Mouse (Mus musculus) intestine, embryonic 15.5 days (tissue): Measurements from ENCODE around the gene Zbtb43. TPM values are rescaled to one million over a fixed set of nuclear protein-coding genes. Genes with fewer than 3 reads are reported as not detected.

Source experiments
- ATAC-seq: fragments of 200-750 bp; cut with Nextera tagmentation; 2 replicates; pipeline ENCODE4 v1.8.0; 2017; ENCODE audit warnings: moderate TSS enrichment, moderate library complexity
- H3K27ac ChIP-seq: fragments of 300-500 bp; sonication (generic); 2 replicates; pipeline ENCODE4 v1.5.1; 2015; ENCODE audit warnings: mild to moderate bottlenecking, inconsistent platforms
- H3K27me3 ChIP-seq: fragments of 300-500 bp; sonication (generic); replicated peaks from 2 replicates; pipeline ENCODE4 v1.6.1; 2015; ENCODE audit warnings: inconsistent platforms
- H3K36me3 ChIP-seq: fragments of 300-500 bp; sonication (generic); 2 replicates; pipeline ENCODE4 v1.6.1; 2015; ENCODE audit warnings: inconsistent platforms
- H3K4me1 ChIP-seq: fragments of 300-500 bp; sonication (generic); replicated peaks from 2 replicates; pipeline ENCODE4 v1.6.1; 2015; ENCODE audit warnings: inconsistent platforms
- H3K4me2 ChIP-seq: fragments of 300-500 bp; sonication (generic); replicated peaks from 2 replicates; pipeline ENCODE4 v1.6.1; 2015; ENCODE audit warnings: mild to moderate bottlenecking, inconsistent platforms
- H3K4me3 ChIP-seq: fragments of 300-500 bp; sonication (generic); replicated peaks from 2 replicates; pipeline ENCODE4 v1.5.1; 2015; ENCODE audit warnings: inconsistent platforms
- H3K9ac ChIP-seq: fragments of 300-500 bp; sonication (generic); 2 replicates; pipeline ENCODE4 v1.6.1; 2015; ENCODE audit warnings: inconsistent platforms
- H3K9me3 ChIP-seq: fragments of 300-500 bp; sonication (generic); 2 replicates; pipeline ENCODE4 v1.6.1; 2016; ENCODE audit warnings: inconsistent platforms
- WGBS: fragments of 180-500 bp; shearing (Covaris S2); methylation state at CpG from one replicate; pipeline ENCODE4 v1.1.7; 2015; 5-methylcytosine and 5-hydroxymethylcytosine counted together
- polyA plus RNA-seq: library from polyadenylated mRNA; unstranded; fragments of >200 nt; fragmentation: Nextera tagmentation; extraction: Ambion mirVana; gene quantifications from 2 replicates; pipeline ENCODE4 v1.2.1, GENCODE M21; 2015

The Zbtb43 gene
- 13.0 and 15.3 TPM in 2 replicates for polyA plus RNA-seq

GRCm38 (mm10) chr2:33468466-33469097 is at the start of gene Zbtb43:
TSS of gene Zbtb43 (minus strand) at chr2:33468559.
- no peaks in the 10 kb centered on the region for H3K27me3 ChIP-seq
- peaks cover 19% of the 10 kb centered on the region for H3K4me1 ChIP-seq
- H3K4me3 ChIP-seq: peak within 1 kb of the TSS; percentile 93
- H3K9me3 ChIP-seq: no peaks in the 10 kb centered on the region
- no peaks in the 10 kb centered on the region for H3K36me3 ChIP-seq
- H3K4me2 ChIP-seq: peak within 1 kb of the TSS; percentile 73
- peak within 1 kb of the TSS; percentile 82 for H3K9ac ChIP-seq
- WGBS: 5% methylated on average over 36 of the region's 36 CpGs
- peak; percentile 96 for ATAC-seq
- H3K27ac ChIP-seq: peak within 1 kb of the TSS; percentile 74

- H3K4me3 ChIP-seq: 0 out of 2 replicates have a peak overlapping the region, but pooled peaks have one; percentile 1
- H3K27me3 ChIP-seq: no peaks in the 10 kb centered on the region
- 0 out of 2 replicates have a peak, but pooled peaks cover 2% of the 10 kb centered on the region for H3K4me1 ChIP-seq
- 39% methylated on average over 19 of the region's 19 CpGs for WGBS
- H3K9me3 ChIP-seq: no peaks in the 10 kb centered on the region
- H3K9ac ChIP-seq: no peak overlapping the region
- ATAC-seq: peak; percentile 86
- peak overlapping the region; percentile 45 for H3K4me2 ChIP-seq
- no peak overlapping the region for H3K27ac ChIP-seq
- no peaks in the 10 kb centered on the region for H3K36me3 ChIP-seq
These were observed 47.5 kb upstream of the Zbtb43 start for GRCm38 (mm10) chr2:33515856-33516255.

DNA sequence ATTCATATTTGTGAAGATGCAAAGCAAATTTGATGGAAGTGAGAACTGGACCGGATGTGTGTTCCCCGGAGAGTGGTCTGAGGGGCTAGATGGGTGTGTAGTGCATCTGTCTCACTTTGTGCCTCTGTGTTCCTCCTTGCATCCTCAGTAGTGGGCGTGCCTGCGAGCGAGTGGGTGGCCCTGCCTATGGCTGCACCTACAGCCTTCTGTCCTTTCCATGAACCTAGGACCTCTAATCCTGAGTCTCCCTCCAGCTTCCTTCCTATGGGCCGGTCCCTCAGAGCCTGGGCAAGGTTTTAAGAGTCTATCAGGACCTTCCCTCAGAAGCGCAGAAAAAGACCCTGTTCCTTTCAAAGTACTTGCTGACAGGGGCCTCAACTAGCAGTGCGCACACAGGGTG is 47.1 kb upstream of the Zbtb43 start:
- WGBS: 61% methylated on average over 8 of the region's 8 CpGs
- peak; percentile 86 for ATAC-seq

GRCm38 (mm10) chr2:33510791-33511190 is 42.4 kb upstream of the Zbtb43 start:
- H3K4me1 ChIP-seq: no peaks in the 10 kb centered on the region
- H3K4me3 ChIP-seq: no peak overlapping the region
- ATAC-seq: no peak
- 90% methylated on average over 1 of the region's 1 CpGs for WGBS
- H3K27me3 ChIP-seq: no peaks in the 10 kb centered on the region
- no peaks in the 10 kb centered on the region for H3K9me3 ChIP-seq
- no peak overlapping the region for H3K27ac ChIP-seq
- H3K4me2 ChIP-seq: no peak overlapping the region
- no peaks in the 10 kb centered on the region for H3K36me3 ChIP-seq
- H3K9ac ChIP-seq: no peak overlapping the region

More for the DNA sequence above, 47.1 kb upstream of the Zbtb43 start:
- Histone ChIP-seq H3K9me3 (no peaks in the 10 kb centered on the region), H3K4me3 (0 out of 2 replicates have a peak overlapping the region, but pooled peaks have one; percentile 1), H3K4me1 (0 out of 2 replicates have a peak, but pooled peaks cover 2% of the 10 kb centered on the region), H3K27ac (no peak overlapping the region), H3K4me2 (peak overlapping the region; percentile 45), H3K9ac (no peak overlapping the region), H3K27me3 (no peaks in the 10 kb centered on the region), H3K36me3 (no peaks in the 10 kb centered on the region)

DNA sequence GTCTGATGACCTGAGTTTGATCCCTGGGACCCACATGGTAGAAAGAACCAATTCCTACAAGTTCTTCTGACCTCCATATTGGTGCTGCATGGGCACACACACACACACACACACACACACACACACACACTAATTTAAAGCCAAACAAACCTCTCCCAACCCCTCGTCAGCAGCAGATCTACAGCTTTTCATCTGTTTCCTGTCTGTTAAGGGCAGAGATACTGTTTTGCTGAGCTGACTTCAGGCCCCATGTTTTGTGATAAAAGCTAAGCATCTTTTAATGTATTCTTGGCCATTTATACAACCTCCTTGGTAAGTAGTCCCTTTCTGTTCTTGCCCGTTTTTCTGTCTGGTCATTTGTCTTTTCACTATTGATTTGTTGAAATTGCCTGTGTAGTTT is 34.2 kb upstream of the Zbtb43 start:
- Histone ChIP-seq H3K9ac (no peak overlapping the region), H3K4me1 (no peaks in the 10 kb centered on the region), H3K9me3 (no peaks in the 10 kb centered on the region), H3K27ac (no peak overlapping the region), H3K27me3 (no peaks in the 10 kb centered on the region), H3K4me2 (no peak overlapping the region), H3K36me3 (no peaks in the 10 kb centered on the region), H3K4me3 (no peak overlapping the region)
- ATAC-seq: no peak
- WGBS: 24% methylated on average over 2 of the region's 2 CpGs

GRCm38 (mm10) chr2:33498280-33498679 is 29.9 kb upstream of the Zbtb43 start:
- no peak for ATAC-seq
- Histone ChIP-seq H3K4me2 (no peak overlapping the region), H3K9me3 (no peaks in the 10 kb centered on the region), H3K9ac (no peak overlapping the region), H3K27ac (no peak overlapping the region), H3K36me3 (no peaks in the 10 kb centered on the region), H3K4me3 (no peak overlapping the region), H3K4me1 (no peaks in the 10 kb centered on the region), H3K27me3 (no peaks in the 10 kb centered on the region)
- WGBS: 76% methylated on average over 4 of the region's 4 CpGs

DNA sequence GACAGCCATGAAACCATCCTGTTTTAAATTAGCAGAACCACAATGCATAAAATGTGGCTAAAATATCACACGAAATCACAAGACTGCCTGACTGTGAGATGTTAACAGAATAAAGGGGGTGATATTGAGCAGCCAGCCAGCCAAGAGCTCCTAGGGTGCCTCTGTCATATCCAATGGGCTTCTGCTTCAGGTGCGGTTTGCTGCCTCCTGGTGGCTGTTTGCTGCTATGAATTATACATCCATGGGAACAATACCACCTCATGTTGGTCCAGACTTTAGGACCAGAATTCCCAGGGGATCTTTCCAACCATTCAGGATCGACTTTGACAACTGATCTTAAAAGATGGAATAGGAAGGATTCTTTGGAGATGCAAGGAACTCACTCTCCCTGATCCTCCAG is 27.3 kb upstream of the Zbtb43 start:
- no peaks in the 10 kb centered on the region for H3K27me3 ChIP-seq
- no peak overlapping the region for H3K4me3 ChIP-seq
- ATAC-seq: no peak
- H3K4me1 ChIP-seq: no peaks in the 10 kb centered on the region
- no peak overlapping the region for H3K27ac ChIP-seq
- H3K9ac ChIP-seq: no peak overlapping the region
- H3K36me3 ChIP-seq: no peaks in the 10 kb centered on the region
- no peaks in the 10 kb centered on the region for H3K9me3 ChIP-seq
- WGBS: 46% methylated on average over 3 of the region's 3 CpGs
- H3K4me2 ChIP-seq: no peak overlapping the region

GRCm38 (mm10) chr2:33492041-33492440 is 23.7 kb upstream of the Zbtb43 start:
- Histone ChIP-seq H3K27ac (no peak overlapping the region), H3K4me1 (no peaks in the 10 kb centered on the region), H3K9ac (no peak overlapping the region), H3K36me3 (no peaks in the 10 kb centered on the region), H3K4me2 (no peak overlapping the region), H3K27me3 (no peaks in the 10 kb centered on the region), H3K9me3 (no peaks in the 10 kb centered on the region), H3K4me3 (no peak overlapping the region)
- ATAC-seq: no peak
- 88% methylated on average over 3 of the region's 3 CpGs for WGBS

DNA sequence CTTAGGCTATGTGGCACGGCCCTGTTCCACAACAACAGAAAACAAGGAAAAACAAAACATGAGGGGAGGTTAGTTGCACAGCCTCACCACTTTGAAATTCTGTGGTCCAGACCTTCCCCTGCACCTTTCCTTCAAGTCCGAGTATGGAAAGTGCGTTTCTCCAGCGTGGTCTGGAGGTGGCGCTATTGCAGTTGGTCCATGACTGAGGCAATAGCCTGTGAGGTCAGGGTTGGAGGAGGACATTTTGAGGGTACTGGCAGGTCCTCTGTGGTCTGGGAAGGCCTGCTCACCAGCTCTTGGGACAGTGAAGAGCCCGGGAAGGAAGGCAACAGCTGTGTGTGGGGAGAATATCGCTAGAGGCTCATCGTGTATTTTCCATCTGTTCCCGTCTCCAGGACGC is 21.2 kb upstream of the Zbtb43 start:
- Histone ChIP-seq H3K9ac (no peak overlapping the region), H3K36me3 (no peaks in the 10 kb centered on the region), H3K27ac (no peak overlapping the region), H3K9me3 (no peaks in the 10 kb centered on the region), H3K27me3 (no peaks in the 10 kb centered on the region), H3K4me3 (no peak overlapping the region), H3K4me2 (no peak overlapping the region), H3K4me1 (no peaks in the 10 kb centered on the region)
- 54% methylated on average over 10 of the region's 10 CpGs for WGBS
- ATAC-seq: no peak

- H3K27me3 ChIP-seq: no peaks in the 10 kb centered on the region
- 77% methylated on average over 8 of the region's 8 CpGs for WGBS
- no peaks in the 10 kb centered on the region for H3K4me1 ChIP-seq
- H3K27ac ChIP-seq: no peak overlapping the region
- H3K4me2 ChIP-seq: no peak overlapping the region
- no peak overlapping the region for H3K4me3 ChIP-seq
- no peak for ATAC-seq
- H3K9me3 ChIP-seq: no peaks in the 10 kb centered on the region
- no peaks in the 10 kb centered on the region for H3K36me3 ChIP-seq
- no peak overlapping the region for H3K9ac ChIP-seq
These were observed 19.0 kb upstream of the Zbtb43 start for GRCm38 (mm10) chr2:33487332-33487731.

DNA sequence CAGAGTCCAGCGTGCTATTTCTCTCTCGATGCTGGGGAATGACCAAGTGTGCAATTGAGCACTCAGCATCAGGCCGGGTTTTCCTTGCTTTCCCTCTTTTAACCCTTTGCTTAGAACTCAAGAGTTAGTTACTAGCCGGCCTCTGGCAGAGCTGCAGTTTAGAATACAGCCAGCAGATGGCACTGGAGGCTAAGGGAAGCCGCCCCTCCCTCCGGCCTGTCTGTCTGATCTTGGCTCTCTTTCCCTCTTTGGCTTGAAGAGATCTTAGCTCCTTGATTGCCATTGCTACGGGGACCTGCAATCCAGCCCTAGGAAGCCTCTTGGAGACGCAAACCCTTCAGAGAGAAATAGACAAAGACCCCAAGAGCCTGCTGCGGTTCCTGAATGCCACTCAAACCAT is 18.5 kb upstream of the Zbtb43 start:
- no peak overlapping the region for H3K9ac ChIP-seq
- H3K4me3 ChIP-seq: no peak overlapping the region

DNA sequence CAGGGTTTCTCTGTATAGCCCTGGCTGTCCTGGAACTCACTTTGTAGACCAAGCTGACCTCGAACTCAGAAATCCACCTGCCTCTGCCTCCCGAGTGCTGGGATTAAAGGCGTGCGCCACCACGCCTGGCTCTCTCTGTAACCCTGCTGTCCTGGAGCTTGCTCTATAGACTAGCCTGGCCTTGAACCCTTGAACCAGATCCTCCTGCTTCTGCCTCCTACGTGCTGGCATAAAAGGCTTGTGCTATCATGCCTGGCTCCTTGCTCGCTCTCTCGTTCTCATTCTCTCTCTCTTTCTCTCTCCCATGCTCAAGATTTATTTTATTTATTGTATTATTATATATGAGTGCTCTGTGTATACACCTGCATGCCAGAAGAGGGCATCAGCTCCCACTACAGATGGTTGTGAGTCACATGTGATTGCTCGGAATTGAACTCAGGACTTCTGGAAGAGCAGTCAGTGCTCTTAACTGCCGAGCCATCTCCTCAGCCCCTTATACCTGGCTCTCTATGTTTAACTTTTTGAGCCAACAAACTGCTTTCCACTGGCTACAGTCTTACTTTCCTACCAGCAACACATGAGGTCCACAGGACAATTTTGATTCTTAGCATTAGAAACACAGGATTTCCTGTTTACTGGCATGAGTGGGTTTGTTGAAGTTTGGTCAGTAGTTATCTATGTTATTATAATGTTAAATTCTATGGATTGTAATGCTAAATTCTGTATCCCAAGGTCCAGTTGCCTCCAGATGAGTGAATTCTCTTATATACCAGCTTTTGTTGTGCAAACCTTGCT is 9.8 kb upstream of the Zbtb43 start:
- WGBS: 89% methylated on average over 10 of the region's 10 CpGs
- no peaks in the 10 kb centered on the region for H3K4me1 ChIP-seq
- H3K9me3 ChIP-seq: no peaks in the 10 kb centered on the region
- no peak overlapping the region for H3K27ac ChIP-seq
- no peak overlapping the region for H3K4me3 ChIP-seq
- no peak overlapping the region for H3K4me2 ChIP-seq
- H3K27me3 ChIP-seq: 0 out of 2 replicates have a peak, but pooled peaks cover 4% of the 10 kb centered on the region
- no peaks in the 10 kb centered on the region for H3K36me3 ChIP-seq
- no peak overlapping the region for H3K9ac ChIP-seq
- no peak for ATAC-seq

More for the DNA sequence above, 18.5 kb upstream of the Zbtb43 start:
- ATAC-seq: no peak
- Histone ChIP-seq H3K36me3 (no peaks in the 10 kb centered on the region), H3K27ac (no peak overlapping the region), H3K9me3 (no peaks in the 10 kb centered on the region), H3K27me3 (no peaks in the 10 kb centered on the region), H3K4me1 (no peaks in the 10 kb centered on the region), H3K4me2 (no peak overlapping the region)
- 12% methylated on average over 9 of the region's 9 CpGs for WGBS
